In the genomic region with DNA sequence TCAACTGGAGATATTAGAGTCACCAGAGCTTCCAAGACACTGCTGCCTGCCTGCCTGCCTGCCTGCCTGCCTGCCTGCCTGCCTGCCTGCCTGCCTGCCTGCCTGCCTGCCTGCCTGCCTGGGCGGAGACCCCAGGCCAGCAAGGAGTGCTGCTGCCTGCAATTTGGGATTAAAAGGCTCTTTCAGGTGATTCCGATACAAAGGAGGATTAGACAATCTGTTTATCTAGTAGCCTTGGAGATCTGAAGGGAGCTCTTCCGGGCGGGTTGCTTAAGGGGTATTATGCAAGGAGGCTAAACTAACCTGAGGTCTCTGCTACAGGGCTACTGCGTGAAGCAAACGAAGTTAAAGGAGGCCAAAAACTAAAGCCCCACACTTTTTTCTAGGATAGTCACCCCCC, we compare ENCODE assay signal across 8 mouse cellular contexts. TPM values are rescaled to one million over a fixed set of nuclear protein-coding genes. Genes with fewer than 3 reads are reported as not detected.
DNase-seq lines count a peak whose midpoint lies in the region; ATAC-seq and TF ChIP-seq lines count a peak whose summit lies in the region.

No protein-coding gene starts in this region.

- no peak for TF ChIP-seq CTCF in thymus, adult 2 months (IDR thresholded peaks at IDR 0.05; ENCODE audit: borderline replicate concordance, control insufficient read depth, extremely low read depth, insufficient read depth, low read length, poor library complexity)

- 47% methylated on average over 6 of the region's 6 CpGs for WGBS in hindbrain, embryonic 11.5 days
- WGBS in thymus, adult 2 months, result 59% methylated on average over 6 of the region's 6 CpGs

- H3K27me3 ChIP-seq in hindbrain, embryonic 11.5 days (ENCODE audit: control insufficient read depth, insufficient read depth, low read length), result no peaks in the 10 kb centered on the region
- no peaks in the 10 kb centered on the region for H3K27me3 ChIP-seq in thymus, adult 2 months (ENCODE audit: control insufficient read depth, insufficient read depth, low read length)

- peak overlapping the region; percentile 83 for H3K4me2 ChIP-seq in hindbrain, embryonic 11.5 days (replicated peaks; ENCODE audit: low read depth, low read length)

- H3K27ac ChIP-seq in ES-E14 (ENCODE audit: insufficient read depth, low read depth, low read length, poor library complexity, severe bottlenecking), result no peak overlapping the region; the same call in 1 of the 2 replicates
- H3K27ac ChIP-seq in hindbrain, embryonic 11.5 days (ENCODE audit: low read depth, low read length), result no peak overlapping the region
- H3K27ac ChIP-seq in thymus, adult 2 months (ENCODE audit: control insufficient read depth, insufficient read depth, low read length), result no peak overlapping the region

- no peak for TF ChIP-seq POLR2A in thymus, adult 2 months (IDR thresholded peaks at IDR 0.05; ENCODE audit: control insufficient read depth, extremely low read depth, insufficient read depth, low read length, poor library complexity)

- peak overlapping the region; percentile 31; the same call in 1 of the 2 replicates for H3K9ac ChIP-seq in ES-E14 (ENCODE audit: insufficient read depth, low read depth, low read length, poor library complexity, severe bottlenecking)
- H3K9ac ChIP-seq in hindbrain, embryonic 11.5 days (ENCODE audit: low read depth, low read length), result peak overlapping the region; percentile 91; the same call in 1 of the 2 replicates

- ATAC-seq in hindbrain, embryonic 11.5 days (ENCODE audit: low FRiP score), result no peak

- in situ Hi-C loops in ES-E14 (cut with MboI; ENCODE audit: low sequenced_read_pairs in 2 of 2, unreplicated experiment in 2 of 2), result no loop called here

- H3K36me3 ChIP-seq in ES-E14 (ENCODE audit: control insufficient read depth, insufficient read depth, low read length, poor library complexity, severe bottlenecking), result peaks cover 14% of the 10 kb centered on the region
- H3K36me3 ChIP-seq in hindbrain, embryonic 11.5 days (ENCODE audit: control insufficient read depth, insufficient read depth, low read length), result 0 out of 2 replicates have a peak, but pooled peaks cover 4% of the 10 kb centered on the region
- no peaks in the 10 kb centered on the region for H3K36me3 ChIP-seq in thymus, adult 2 months (ENCODE audit: control insufficient read depth, insufficient read depth, low read length)

- H3K4me1 ChIP-seq in ES-E14 (ENCODE audit: control insufficient read depth in 2 of 2, insufficient read depth in 2 of 2, low read length in 2 of 2, poor library complexity in 1 of 2), result peaks cover 4 to 27% of the 10 kb centered on the region in 2 experiments; a peak in 3 of 4 replicates
- no peaks in the 10 kb centered on the region; the same call in 1 of the 2 replicates for H3K4me1 ChIP-seq in hindbrain, embryonic 11.5 days (replicated peaks; ENCODE audit: control insufficient read depth, insufficient read depth, low read length)
- peaks cover 48% of the 10 kb centered on the region for H3K4me1 ChIP-seq in thymus, adult 2 months (replicated peaks; ENCODE audit: control insufficient read depth, insufficient read depth, low read length)

- no peaks in the 10 kb centered on the region for H3K9me3 ChIP-seq in ES-E14 (ENCODE audit: control insufficient read depth, insufficient read depth, low read depth, low read length)
- no peaks in the 10 kb centered on the region for H3K9me3 ChIP-seq in hindbrain, embryonic 11.5 days (ENCODE audit: control insufficient read depth, low read length)

- H3K4me3 ChIP-seq in ES-E14 (ENCODE audit: insufficient read depth in 1 of 2, low read depth in 1 of 2, low read length in 2 of 2, poor library complexity in 1 of 2, severe bottlenecking in 1 of 2), result 0 out of 4 replicates have a peak overlapping the region, but pooled peaks of 1 of the 2 experiments have one; percentile 80
- peak overlapping the region; percentile 73 for H3K4me3 ChIP-seq in hindbrain, embryonic 11.5 days (ENCODE audit: low read depth, low read length)
- H3K4me3 ChIP-seq in thymus, adult 2 months (ENCODE audit: control insufficient read depth, insufficient read depth, low read length), result no peak overlapping the region

- DNase-seq in 3T3-L1 (ENCODE audit: low read depth, low spot score), result peak; percentile 54
- no peak for DNase-seq in ES-E14 (ENCODE audit: low read depth, low spot score)
- no peak for DNase-seq in hindbrain, embryonic 11.5 days (ENCODE audit: low spot score)
- peak; percentile 63 for DNase-seq in lung, postnatal 25 days (ENCODE audit: low spot score)
- DNase-seq in adrenal gland, adult 8-10 months, result no peak
- DNase-seq in frontal cortex, postnatal 10 days (ENCODE audit: low spot score in 2 of 2), result no peak
- no peak for DNase-seq in thymus, adult 2 months
- no peak for DNase-seq in kidney, adult 8-10 months

TF ChIP-seq in ES-E14, 5 proteins besides CTCF, POLR2A, EP300 and RAD21:
- no peak for TF ChIP-seq ZNF384 (IDR thresholded peaks at IDR 0.05; ENCODE audit: low read depth, low read length)
- TF ChIP-seq ZC3H11A (IDR thresholded peaks at IDR 0.05; ENCODE audit: borderline replicate concordance, low read depth, low read length), result no peak
- no peak for TF ChIP-seq CHD2 (IDR thresholded peaks at IDR 0.05; ENCODE audit: low read depth, low read length)
- TF ChIP-seq MAFK (IDR thresholded peaks at IDR 0.05; ENCODE audit: insufficient read depth, low read depth, low read length), result no peak
- TF ChIP-seq HCFC1 (IDR thresholded peaks at IDR 0.05; ENCODE audit: borderline replicate concordance, insufficient read depth, low read length), result no peak

RNA-seq across cellular contexts. Expression of gene Kctd10, which starts 1.4 kb away (rescaled TPM):
- 54.4 and 94.6 TPM in 2 replicates for total RNA-seq in ES-E14 (2012; rRNA removed)
- 104 and 115 TPM in 2 replicates for polyA plus RNA-seq in hindbrain, embryonic 11.5 days (2014; fragmentation: Nextera tagmentation; extraction: Ambion mirVana)
- total RNA-seq in adrenal gland, adult 8-10 months (2022), result 10 to 100 TPM; 69.8 to 78.5 (median 71.8) TPM
- 76.3 and 87.7 TPM in 2 replicates for polyA plus RNA-seq in thymus, adult 2 months (2012; rRNA removed)

RNA-seq across cellular contexts. Expression of gene Ube3b, which starts 1.5 kb away (rescaled TPM):
- 31.7 and 33.8 TPM in 2 replicates for total RNA-seq in ES-E14 (2012; rRNA removed)
- polyA plus RNA-seq in hindbrain, embryonic 11.5 days (2014; fragmentation: Nextera tagmentation; extraction: Ambion mirVana), result 37.3 and 48.0 TPM in 2 replicates
- total RNA-seq in adrenal gland, adult 8-10 months (2022), result 10 to 100 TPM; 74.7 to 93.2 (median 79.1) TPM
- polyA plus RNA-seq in thymus, adult 2 months (2012; rRNA removed), result 123 and 133 TPM in 2 replicates

Comparison
In these comparisons a context has a peak if more than half of its experiments do, and no peak if none do; other contexts are left out.
1. DNase-seq: peak in 3T3-L1 (single experiment) and lung, postnatal 25 days (single experiment); none in ES-E14 (single experiment), hindbrain, embryonic 11.5 days (single experiment), adrenal gland, adult 8-10 months (single experiment), frontal cortex, postnatal 10 days (0 of 2), thymus, adult 2 months (single experiment) and kidney, adult 8-10 months (0 of 2).